Mouse (Mus musculus): ENCODE results near the gene 5730522E02Rik. TPM values are rescaled to one million over a fixed set of nuclear protein-coding genes. Genes with fewer than 3 reads are reported as not detected.

The 5730522E02Rik gene
- total RNA-seq, 4 experiments from 2014 or later: 13.3 to 16.3 (median 14.1) TPM

DNA sequence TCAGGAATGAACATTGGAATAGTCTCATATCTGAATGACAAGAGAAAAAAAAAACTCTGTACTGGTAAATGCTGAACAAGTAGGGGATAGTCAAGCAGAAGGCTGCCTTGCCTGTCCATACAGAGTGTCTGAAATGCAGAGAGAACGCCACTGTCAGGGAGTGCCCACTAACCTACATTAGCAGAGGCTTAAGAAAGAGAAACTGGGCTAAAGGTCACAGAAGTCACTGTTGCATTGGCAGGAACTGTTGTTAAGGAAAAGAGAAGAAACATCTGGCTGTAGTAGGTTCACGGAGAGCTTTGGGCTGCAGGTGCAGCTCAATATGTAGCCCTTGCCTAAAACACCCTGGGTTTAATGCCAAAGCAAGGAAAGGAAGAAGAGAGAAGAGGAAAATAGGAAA, 82.2 kb downstream of the 5730522E02Rik start:
- no peak for DNase-seq (ENCODE audit: low spot score in 2 of 2)

DNA sequence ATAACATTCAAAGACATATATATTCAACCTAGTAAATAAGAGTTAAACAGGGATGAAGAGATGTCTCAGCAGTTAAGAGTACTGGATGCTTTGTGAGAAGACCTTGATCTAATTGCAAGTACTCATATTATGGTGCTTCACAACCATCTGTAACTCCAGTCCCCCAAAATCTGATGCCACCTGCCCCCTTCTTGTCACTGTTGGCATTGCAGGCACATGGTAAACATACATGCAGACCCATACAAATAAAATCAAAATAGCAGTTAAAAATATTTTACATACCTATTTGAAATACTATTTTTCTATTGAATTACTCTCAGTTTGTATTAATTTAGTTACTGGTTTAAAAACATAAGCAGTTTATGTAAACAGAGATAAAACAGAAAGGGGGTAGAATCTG, 84.6 kb downstream of the 5730522E02Rik start:
- DNase-seq (ENCODE audit: low spot score in 2 of 2): no peak

DNA sequence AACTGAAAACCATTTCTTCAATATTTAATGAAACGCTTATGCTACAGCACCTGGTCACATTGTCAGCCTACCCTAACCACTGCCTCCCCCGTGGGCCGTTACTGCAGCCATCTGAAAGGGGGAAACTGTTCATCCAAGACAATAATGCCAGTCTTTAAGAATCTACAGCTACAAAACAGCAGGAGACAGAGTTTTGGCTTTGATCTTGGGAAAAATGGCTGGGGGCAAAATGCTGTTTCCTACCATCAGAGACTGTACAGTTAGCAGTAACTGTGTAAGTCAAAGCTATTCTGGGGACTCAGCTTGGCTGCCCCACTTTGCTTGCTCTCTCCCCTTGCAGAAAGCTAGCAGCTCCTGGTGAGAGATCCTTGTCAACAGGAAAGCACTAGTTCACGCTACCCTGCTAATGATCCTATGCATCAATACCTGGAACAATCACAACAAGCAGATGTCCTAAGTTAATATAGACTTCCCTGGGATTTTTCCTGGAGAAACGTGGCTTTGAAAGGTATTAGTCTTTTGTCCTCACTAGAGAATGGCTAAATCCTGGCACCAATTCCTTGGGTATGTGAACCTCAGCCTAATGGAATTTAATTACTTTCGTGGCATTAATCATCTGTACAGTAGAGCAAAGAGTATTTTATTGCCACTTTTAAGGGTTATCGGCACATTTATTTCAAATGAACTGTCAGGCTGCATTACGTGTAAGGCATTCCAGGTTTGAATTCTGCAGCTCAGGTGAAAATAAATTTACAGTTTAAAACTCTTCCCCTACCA, 89.6 kb downstream of the 5730522E02Rik start:
- DNase-seq (ENCODE audit: low spot score in 2 of 2): no peak

DNA sequence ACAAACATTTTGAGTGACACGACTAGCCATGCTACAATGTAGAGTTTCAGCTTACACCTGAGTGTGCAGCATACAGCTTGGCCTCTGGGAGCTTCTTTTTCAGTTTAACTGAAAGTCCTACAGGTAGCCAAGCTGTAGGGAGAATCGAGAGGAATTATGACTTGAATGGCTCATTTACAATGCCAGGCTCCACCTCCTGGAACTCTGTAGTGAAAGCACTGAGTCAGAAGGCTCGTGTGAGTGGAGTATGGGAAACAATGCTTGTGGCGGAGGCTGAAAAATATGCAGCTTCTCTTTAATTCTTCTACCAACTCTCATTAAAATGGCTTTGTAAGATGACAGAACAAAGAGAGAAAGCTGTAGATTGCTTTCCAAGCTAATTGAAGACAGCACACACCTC, 92.9 kb downstream of the 5730522E02Rik start:
- DNase-seq (ENCODE audit: low spot score in 2 of 2): no peak

DNA sequence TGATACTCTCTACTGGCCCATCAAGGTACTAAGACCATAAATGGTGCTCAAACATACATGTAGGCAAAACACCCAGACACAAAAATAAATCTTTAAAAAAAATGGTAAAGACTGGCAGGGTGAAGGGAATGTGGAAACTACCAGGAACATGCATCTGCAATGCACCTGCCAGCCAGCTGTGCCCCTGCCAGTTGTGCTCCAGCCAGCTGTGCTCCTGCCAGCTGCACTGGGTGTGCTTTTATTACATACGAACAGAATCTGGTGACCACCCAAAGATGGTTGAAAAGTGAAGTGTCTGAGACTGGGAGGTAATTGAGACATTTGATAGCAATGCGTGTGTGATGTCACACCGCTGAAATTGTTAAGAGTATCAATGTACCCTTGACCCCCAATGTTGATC, 98.4 kb downstream of the 5730522E02Rik start:
- DNase-seq (ENCODE audit: low spot score in 2 of 2): no peak

DNA sequence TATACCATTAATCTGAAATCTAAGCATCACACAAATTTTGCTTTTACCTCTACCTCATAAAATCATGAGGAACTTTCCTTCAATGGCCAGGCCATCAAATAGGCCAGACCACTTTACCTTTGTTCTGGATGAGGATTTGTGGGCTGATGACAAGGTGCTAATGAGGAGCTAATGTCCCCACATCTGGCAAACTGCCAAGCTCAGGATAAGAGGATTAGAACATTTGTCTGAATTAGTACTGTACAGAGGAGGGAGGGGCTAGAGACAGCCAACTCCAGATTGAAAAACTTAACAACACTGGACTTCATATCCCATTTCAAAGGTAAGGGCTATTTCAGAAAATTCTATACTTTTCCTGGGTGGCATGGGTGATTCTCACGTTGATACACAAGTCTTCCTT, 101.9 kb downstream of the 5730522E02Rik start:
- DNase-seq (ENCODE audit: low spot score in 2 of 2): no peak

DNA sequence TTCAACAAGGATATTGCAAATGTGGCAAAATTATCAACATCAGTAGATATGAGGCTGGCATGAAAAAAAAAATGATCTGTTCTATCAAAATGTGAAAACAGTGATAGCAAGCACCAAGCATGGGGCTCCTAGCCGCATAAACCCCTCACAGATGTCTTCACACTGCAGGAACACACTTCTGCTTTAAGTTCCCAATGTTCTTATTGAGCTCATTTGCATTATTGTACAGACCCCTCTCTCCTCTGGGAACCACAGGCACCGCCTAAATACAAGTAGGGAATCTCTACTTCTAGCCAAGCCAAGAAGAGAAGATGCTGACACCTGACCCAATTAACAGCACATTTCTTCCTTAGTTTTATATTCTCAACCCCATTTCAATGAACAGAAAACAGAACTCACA, 105.9 kb downstream of the 5730522E02Rik start:
- no peak for DNase-seq (ENCODE audit: low spot score in 2 of 2)

DNA sequence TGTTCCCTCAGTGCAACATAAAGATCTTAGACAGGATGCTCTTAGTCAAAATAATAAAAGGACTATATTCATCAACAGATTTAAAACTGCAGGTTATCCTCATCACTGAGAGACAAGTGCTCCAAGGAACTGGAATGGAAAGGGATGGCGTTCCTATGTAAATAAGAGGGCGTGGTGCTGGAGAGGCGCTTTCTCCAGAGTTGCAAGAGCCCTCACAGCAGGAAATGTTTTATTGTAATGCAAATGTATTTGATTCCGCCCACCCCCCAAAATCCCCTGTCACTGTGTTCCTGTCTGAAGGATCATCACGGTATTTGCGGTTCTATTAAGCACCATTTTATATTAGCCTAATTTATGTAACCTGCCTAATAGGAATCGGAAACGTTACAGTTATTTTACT, 106.9 kb downstream of the 5730522E02Rik start:
- DNase-seq (ENCODE audit: low spot score in 2 of 2): no peak

DNA sequence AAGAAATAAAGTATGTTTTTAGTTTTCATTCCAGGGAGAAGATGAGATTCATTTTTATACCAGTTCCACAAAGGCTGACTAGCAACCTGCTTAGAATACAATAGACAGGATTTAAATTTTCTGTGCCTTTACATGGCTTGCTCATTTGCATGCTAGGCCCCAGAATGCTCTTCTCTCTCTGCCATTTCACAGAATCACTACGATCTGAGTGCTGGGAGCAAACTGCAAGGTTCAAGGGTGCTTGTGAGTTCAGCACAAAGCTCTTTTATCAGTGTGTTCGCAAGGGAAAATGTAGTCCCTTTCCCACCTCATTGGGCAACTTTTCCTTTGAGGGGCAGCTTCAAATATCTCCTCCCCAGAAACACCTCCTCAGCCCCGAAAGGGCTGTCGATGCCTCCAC, 107.7 kb downstream of the 5730522E02Rik start:
- no peak for DNase-seq (ENCODE audit: low spot score in 2 of 2)

DNA sequence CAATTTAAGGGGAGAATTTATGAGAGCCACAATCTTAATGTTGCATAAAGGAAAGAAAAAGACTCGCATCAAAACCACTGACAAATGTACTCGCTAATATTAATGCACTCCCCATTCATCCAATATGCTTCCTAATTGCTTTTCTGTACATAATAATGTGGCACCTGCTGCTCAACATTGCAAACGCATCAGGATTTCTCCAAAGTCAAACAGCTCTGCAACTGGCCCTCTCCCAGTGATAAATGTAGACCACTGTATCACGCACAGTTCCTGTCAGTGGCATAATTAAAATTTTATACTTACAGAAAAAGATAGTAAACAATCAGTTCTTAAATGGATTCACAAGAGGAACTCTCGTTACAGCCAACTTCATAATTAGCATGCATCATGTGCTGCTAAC, 110.5 kb downstream of the 5730522E02Rik start:
- DNase-seq (ENCODE audit: low spot score in 2 of 2): no peak

DNA sequence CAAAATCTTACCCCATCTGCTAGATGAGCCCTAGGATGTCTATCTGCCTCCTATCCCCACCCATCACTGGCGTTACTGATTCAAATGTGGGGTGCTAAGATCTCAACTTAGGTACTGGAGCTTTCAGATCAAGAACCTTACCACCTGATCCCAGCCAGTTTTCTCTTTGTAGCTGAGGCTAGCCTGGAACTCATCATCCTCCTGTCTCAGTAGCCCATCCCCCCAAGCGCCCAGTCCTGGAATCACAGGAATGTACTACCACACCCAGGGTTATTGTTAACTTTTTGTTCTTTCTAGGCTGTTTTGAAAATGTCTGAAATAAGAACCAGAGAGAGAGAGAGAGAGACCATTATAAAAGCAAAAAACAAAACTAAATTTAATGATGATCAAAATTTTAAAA, 111.6 kb downstream of the 5730522E02Rik start:
- no peak for DNase-seq (ENCODE audit: low spot score in 2 of 2)

DNA sequence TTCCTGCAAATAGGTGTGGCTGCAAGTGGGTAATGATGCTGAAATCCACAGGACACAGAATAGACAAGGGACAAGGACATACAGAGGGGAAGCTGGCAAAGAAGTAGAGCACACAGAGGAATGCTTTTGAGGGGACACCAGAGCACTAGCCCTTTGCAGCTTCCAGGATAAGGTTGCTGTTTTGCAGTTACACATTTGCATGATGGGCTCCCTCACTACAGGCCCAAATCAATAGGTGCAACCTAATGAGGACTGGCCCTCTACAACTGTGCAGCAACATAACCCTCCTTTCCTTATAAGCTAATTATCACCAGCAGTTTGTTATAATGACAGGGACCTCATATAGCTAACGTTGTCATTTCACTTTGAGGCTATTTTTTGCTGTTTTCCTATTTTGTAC, 114.5 kb downstream of the 5730522E02Rik start:
- no peak for DNase-seq (ENCODE audit: low spot score in 2 of 2)

DNA sequence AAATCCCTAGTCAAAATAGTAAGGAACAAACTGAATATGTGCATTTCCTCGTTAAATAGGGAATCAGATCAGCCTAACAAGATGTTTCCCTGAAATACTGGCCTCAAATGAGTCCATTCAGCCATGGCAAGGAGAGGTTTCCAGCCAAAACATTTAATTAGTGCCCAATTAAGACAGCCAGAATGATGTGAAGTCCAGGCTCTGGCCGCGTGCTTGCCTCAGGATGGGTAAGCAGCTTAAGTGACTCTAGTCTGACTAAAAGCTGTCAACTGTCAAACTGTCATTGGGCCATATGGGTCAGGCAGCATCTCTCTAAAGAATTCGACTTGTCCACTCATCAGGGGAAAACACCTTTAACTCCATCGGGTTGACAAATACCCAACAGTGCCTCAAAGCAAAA, 121.6 kb downstream of the 5730522E02Rik start:
- no peak for DNase-seq (ENCODE audit: low spot score in 2 of 2)

DNA sequence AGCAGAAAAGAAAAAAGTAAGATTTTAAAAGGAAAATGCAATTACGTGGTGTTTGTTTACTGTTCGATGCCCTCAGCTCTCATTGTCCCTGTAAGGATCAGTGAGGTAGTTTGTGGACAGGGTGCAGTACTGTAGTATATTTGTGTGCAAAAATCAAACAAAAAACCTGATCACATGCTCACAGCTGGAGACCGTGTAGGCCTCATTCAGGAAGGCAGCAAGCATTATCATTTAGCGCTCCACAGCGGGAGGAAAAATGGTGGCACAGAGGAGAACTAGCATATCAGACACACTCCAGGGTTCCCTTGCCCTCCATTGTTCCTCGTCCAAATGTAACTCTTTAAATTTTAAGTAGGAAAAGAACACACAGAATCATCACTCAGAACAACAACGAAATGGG, 123.9 kb downstream of the 5730522E02Rik start:
- no peak for DNase-seq (ENCODE audit: low spot score in 2 of 2)

DNA sequence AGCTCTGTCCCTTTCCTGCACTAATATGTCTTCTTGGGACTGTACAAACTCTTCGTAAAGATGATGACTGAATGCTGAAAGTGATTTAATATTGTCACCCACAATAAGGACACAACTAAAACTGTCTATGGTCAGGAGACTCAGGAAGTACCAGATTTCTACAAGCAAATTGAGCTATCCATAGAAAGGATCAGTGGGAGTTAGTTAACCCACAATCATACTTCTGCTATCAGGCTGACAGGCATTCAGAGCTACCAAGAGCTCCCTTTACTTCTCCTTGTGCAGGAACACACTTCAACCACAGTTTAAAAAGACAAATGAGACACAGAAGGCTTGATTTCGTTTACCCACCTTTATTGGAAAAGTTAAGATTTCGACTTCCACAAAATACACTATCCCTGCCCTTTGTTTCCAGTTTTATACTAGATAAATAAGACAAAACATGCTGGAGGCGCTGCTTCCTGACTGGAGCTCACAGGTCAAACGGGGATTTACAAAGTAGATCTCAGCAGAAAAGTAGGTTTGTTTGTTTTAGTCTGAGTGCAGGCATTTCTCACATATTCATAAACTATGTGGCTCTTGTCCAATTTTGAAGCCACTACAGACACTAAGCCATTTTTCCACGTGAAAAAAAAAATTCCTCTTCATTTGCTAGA, 125.1 kb downstream of the 5730522E02Rik start:
- no peak for DNase-seq (ENCODE audit: low spot score in 2 of 2)

DNA sequence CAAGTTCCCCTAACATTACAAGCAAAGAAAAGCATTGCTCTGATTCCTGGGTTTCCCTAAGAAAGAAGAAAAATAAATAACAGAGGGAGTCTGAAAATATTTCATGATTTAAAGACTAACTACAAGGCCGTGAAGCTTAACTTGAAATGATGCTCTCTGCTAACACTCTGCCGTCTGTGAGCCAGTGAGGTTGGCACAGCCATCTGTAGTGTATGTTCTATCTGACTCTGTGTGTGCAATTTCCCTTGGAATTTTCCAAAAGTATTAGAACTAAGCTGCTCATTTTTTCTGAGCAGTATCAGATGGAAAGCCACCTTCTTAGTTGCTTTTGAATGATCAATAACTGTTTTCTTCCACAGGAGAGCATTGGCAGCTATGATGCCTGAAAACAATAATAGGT, 134.2 kb downstream of the 5730522E02Rik start:
- peak in 1 of 2 experiments; percentile 25 for DNase-seq (ENCODE audit: low spot score in 2 of 2)

DNA sequence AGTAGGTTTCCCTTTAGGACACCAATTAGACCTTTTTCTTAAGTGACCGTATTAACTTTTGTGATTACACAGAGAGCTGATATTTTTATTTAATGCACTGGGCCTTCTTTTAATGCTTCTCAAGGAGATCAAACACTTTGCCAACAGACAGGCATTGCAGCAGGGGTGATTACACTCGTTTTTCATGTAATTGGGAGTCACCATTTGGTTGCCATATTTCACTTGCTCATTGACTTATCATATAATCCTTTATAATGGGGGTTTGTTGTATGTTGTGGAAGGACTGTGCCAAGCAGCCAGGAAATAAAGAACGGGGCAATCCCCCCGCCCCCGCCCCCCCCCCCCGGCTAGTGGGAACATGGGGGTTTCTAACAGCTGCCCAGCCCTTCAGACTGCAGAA, 135.0 kb downstream of the 5730522E02Rik start:
- no peak for DNase-seq (ENCODE audit: low spot score in 2 of 2)

DNA sequence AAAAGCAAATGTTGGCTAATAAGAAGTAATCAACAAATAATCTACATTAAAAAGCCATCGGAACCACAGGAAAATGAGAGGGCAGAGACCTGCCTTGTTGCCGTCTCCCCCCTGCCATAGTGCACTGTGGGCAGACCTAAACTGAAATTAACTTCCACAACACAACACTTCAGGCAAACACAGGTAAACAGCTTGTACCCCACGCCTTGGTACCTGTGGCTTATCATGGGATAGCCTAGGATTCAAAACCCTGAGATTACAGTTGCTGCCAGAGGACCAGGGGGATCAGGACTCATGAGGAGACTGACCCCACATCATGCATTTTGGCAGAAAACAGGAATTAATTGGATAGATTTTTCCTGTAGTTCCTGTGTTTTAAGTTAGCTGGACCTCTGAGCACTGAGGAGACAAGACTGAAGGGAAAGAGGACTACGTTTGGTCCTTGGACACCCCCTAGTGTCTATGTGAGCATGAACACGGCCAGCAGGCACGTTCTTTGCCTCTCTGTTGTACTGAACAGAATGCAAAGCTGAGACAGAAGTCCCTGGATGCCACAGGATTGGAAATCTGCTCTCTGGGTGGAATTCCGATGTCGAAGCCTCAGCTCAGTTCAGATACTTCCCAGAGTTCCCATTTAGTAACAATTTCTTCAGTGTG, 136.8 kb downstream of the 5730522E02Rik start:
- DNase-seq (ENCODE audit: low spot score in 2 of 2): peak; percentile 68 to 73

DNA sequence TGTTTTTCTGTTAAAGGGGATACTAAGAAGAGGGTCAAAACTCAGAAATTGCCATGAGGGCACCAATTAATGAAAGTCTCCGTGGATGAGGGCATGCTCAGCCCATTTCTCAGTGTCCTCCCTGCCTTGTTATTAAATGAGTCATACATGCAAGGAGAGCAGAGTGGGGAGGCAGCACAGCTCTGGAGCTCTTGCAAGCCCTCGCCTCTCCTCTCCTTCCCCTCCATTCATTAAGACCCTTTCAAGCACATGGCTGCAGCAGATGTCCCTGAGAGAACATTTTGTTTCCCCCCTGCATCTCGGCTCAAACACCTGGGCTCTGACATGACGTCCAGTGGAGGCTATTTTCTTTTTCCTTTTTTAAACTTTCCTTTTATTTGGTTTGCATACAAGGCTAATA, 138.5 kb downstream of the 5730522E02Rik start:
- no peak for DNase-seq (ENCODE audit: low spot score in 2 of 2)

DNA sequence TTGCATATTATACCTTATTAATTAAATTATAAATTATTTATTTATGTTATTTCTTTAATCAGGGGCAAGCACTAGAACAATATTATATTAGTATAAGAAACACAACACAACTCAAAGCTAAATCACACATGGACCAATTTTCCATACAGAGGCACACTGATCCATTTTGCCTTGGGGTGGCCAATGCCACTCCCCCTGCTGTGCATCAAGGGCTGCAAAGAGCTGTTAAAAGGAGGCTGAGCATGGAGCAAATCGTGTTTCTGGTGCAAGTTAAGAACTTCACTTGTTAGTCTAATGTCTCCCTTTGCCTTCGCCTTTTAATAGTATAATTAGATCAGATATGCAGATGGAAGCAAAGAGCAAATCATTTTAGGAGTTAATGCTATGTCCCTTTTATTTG, 147.3 kb downstream of the 5730522E02Rik start:
- DNase-seq (ENCODE audit: low spot score in 2 of 2): no peak

DNA sequence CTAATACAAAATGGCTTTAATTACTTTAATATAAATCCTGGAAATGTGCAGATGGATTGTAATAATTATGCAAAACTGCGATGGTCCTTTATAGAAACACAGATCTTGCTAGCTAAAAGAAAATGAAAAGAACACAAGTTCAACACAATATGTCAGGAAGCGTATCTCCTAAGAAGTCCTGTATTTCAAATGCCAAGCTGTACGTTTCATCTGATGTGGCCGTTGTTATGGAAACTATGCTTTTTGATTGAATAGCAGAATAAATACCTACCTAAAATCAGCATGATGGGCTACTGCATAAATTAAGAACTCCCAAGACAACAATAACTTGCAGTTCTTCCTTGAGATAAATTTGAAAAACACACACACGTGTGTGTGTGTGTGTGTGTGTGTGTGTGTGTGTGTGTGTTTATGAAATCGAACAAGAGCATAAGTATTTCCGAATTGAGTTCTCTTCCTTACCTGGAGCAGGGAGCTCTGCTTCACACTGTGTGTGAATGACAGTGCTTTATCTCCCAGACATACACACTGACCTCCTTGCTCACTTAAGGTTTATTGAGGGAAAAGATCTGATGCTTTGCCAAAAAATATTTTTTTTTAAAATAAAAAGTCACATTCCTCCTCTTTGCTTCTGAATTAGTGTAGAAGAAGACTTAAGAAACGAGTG, 149.0 kb downstream of the 5730522E02Rik start:
- DNase-seq (ENCODE audit: low spot score in 2 of 2): no peak

DNA sequence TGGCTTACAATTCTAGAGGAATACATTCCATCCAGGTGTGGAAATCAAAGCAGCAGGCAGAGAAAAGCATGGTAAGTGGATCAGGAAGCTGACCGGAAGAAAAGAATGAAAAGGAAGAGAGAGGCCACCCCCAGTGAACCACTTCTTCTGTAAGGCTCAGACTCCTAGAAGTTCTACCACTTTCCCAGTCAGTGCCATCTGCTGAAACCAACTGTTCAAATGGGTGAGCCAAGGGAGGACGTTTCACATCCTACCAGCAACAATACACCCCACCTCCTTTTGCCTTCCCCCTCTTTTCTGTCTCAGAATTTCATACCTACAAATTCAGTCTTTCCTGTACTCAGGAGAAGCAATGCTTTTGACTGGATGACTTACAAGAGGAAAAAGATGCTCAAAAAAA, 197.0 kb downstream of the 5730522E02Rik start:
- peak; percentile 67 to 69 for DNase-seq (ENCODE audit: low spot score in 2 of 2)
